Mouse (Mus musculus): ENCODE results near the gene Fam81b. TPM values are rescaled to one million over a fixed set of nuclear protein-coding genes. Genes with fewer than 3 reads are reported as not detected.

Gene Fam81b
- polyA plus RNA-seq, 1 experiment, result 0.11 TPM

DNA sequence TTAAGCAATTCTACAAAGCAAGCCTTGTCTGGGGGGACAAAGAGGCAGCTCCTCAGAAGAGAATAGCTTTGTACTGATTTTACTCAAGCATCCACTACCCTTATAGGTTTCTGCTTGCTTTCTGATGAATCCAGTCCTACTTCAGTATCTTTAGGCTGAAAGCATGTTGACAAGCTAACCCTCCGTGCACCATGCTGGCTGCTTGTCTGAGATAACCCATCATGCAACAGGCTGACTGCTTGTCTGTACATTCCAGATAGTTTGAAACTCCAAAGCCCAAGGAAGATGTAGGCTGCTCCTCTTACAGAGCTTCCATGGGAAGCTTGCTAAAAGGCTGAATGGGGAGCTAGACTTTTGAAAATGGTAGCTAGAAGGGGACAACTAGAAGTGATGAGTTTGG lies 1.7 kb downstream of the Fam81b start:
- no peak for TF ChIP-seq POLR2A (IDR thresholded peaks at IDR 0.05; ENCODE audit: borderline replicate concordance, insufficient read depth, low read length)
- no peak for TF ChIP-seq CTCF (IDR thresholded peaks at IDR 0.05; ENCODE audit: borderline replicate concordance, insufficient read depth, low read depth, low read length)
- H3K27ac ChIP-seq (ENCODE audit: insufficient read depth, low read length), result 0 out of 2 replicates have a peak overlapping the region, but pooled peaks have one; percentile 24
- 81% methylated on average over 1 of the region's 1 CpGs for WGBS
- H3K4me3 ChIP-seq (replicated peaks; ENCODE audit: insufficient read depth, low read depth, low read length), result no peak overlapping the region
- no peaks in the 10 kb centered on the region for H3K27me3 ChIP-seq (ENCODE audit: control insufficient read depth, insufficient read depth, low read length)
- no peak for DNase-seq
- H3K4me1 ChIP-seq (ENCODE audit: control insufficient read depth, insufficient read depth, low read length), result peaks cover 23% of the 10 kb centered on the region; the same call in 1 of the 2 replicates

DNA sequence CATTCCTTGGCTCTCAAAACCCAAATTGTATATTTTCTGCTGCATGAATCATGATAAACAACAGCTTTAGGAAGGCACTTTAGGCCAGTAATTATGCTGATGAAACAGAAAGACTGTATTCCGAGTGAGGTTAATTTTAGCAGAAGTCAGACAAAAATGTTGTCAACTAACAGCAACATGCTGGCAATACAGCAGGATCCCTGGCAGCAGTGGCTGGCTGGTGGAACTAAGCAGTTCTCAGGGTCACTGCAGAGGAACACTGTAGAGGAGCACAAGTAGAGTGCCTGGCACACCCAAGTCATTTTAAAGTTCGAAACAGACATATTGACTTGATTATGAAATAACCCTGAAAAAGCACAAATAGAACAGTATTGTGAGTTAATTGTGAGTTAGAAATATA lies 2.8 kb downstream of the Fam81b start:
- Histone ChIP-seq H3K27ac (ENCODE audit: insufficient read depth, low read length) (peak overlapping the region; percentile 95; the same call in 1 of the 2 replicates), H3K27me3 (ENCODE audit: control insufficient read depth, insufficient read depth, low read length) (no peaks in the 10 kb centered on the region), H3K4me1 (ENCODE audit: control insufficient read depth, insufficient read depth, low read length) (peaks cover 18% of the 10 kb centered on the region; the same call in 1 of the 2 replicates), H3K4me3 (replicated peaks; ENCODE audit: insufficient read depth, low read depth, low read length) (no peak overlapping the region)
- peak; percentile 79 to 92 for DNase-seq
- 7% methylated on average over 2 of the region's 2 CpGs for WGBS
- no peak for TF ChIP-seq POLR2A (IDR thresholded peaks at IDR 0.05; ENCODE audit: borderline replicate concordance, insufficient read depth, low read length)
- no peak for TF ChIP-seq CTCF (IDR thresholded peaks at IDR 0.05; ENCODE audit: borderline replicate concordance, insufficient read depth, low read depth, low read length)

DNA sequence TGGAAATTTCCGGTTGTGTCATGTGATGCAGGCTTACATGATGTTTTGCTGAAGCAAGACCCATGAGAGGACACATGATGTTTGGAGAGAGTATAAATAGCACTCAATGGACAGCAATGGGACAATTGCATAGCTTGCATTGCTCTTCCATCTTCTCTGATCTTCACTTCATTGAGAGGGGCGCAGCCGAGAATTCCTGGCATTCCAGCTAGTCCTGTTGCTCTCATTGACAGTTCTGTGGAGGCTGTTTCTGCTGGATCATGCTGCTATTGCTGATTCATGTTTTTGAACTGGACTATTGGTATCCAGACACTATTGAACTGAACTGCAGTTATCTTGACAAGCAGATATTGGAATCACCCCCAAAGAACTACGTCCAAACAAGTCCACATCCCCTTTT lies 12.8 kb downstream of the Fam81b start:
- Histone ChIP-seq H3K27ac (ENCODE audit: insufficient read depth, low read length) (no peak overlapping the region), H3K4me3 (replicated peaks; ENCODE audit: insufficient read depth, low read depth, low read length) (no peak overlapping the region), H3K4me1 (ENCODE audit: control insufficient read depth, insufficient read depth, low read length) (no peaks in the 10 kb centered on the region), H3K27me3 (ENCODE audit: control insufficient read depth, insufficient read depth, low read length) (no peaks in the 10 kb centered on the region)
- 76% methylated on average over 4 of the region's 4 CpGs for WGBS
- no peak for DNase-seq
- TF ChIP-seq CTCF (IDR thresholded peaks at IDR 0.05; ENCODE audit: borderline replicate concordance, insufficient read depth, low read depth, low read length) (no peak), POLR2A (IDR thresholded peaks at IDR 0.05; ENCODE audit: borderline replicate concordance, insufficient read depth, low read length) (no peak)

DNA sequence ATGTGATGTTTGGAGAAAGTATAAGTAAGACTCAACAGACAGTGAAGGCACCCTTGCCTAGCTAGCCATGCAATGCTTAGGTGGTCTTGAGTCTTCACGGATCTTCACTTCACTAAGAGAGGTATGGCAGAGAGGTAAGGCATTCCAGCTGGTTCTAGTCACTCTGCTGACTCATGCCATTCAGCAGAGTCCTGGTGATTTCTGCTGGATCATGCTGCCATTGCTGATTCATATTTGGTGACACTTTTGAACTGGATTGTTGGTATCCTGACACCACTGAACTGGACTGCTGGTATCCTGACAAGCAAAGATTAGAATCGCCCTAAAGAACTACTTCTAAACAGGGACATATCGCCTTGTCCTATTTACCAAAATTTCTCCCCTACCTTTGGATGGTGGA lies 20.3 kb downstream of the Fam81b start:
- no peak overlapping the region for H3K4me3 ChIP-seq (replicated peaks; ENCODE audit: insufficient read depth, low read depth, low read length)
- WGBS, result 91% methylated on average over 3 of the region's 3 CpGs
- no peaks in the 10 kb centered on the region for H3K27me3 ChIP-seq (ENCODE audit: control insufficient read depth, insufficient read depth, low read length)

DNA sequence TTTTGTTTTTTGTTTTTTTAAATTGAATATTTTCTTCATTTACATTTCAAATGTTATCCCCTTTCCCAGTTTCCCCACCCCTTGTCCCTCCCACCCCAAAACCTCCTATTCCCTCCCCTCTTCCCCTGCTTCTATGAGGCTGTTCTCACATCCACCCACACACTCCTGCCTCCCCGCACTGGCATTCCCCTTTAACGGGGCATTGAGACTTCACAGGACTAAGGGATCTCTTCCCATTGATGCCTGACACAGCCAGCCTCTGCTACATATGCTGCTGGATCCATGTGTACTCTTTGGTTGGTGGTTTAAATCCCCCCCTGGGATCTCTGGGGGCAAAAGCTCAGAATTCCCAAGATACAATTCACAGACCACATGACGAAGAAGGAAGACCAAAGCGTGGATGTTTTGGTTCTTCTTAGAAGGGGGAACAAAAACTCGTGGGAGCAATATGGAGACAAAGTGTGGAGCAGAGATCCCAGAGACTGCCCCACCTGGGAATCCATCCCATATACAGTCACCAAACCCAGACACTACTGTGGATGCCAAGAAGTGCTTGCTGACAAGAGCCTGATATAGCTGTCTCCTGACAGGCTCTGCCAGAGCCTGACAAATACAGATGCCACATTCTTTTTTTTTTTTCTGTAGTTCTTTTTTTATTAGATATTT lies 40.4 kb downstream of the Fam81b start:
- Histone ChIP-seq H3K4me1 (ENCODE audit: control insufficient read depth, insufficient read depth, low read length) (no peaks in the 10 kb centered on the region), H3K27me3 (ENCODE audit: control insufficient read depth, insufficient read depth, low read length) (no peaks in the 10 kb centered on the region), H3K4me3 (replicated peaks; ENCODE audit: insufficient read depth, low read depth, low read length) (no peak overlapping the region), H3K27ac (ENCODE audit: insufficient read depth, low read length) (no peak overlapping the region)
- WGBS, result 70% methylated on average over 5 of the region's 5 CpGs
- TF ChIP-seq CTCF (IDR thresholded peaks at IDR 0.05; ENCODE audit: borderline replicate concordance, insufficient read depth, low read depth, low read length), result no peak
- no peak for TF ChIP-seq POLR2A (IDR thresholded peaks at IDR 0.05; ENCODE audit: borderline replicate concordance, insufficient read depth, low read length)
- DNase-seq, result no peak

More for the DNA sequence above, 20.3 kb downstream of the Fam81b start:
- no peak overlapping the region for H3K27ac ChIP-seq (ENCODE audit: insufficient read depth, low read length)
- TF ChIP-seq CTCF (IDR thresholded peaks at IDR 0.05; ENCODE audit: borderline replicate concordance, insufficient read depth, low read depth, low read length) (no peak), POLR2A (IDR thresholded peaks at IDR 0.05; ENCODE audit: borderline replicate concordance, insufficient read depth, low read length) (no peak)
- H3K4me1 ChIP-seq (ENCODE audit: control insufficient read depth, insufficient read depth, low read length), result no peaks in the 10 kb centered on the region
- no peak for DNase-seq

DNA sequence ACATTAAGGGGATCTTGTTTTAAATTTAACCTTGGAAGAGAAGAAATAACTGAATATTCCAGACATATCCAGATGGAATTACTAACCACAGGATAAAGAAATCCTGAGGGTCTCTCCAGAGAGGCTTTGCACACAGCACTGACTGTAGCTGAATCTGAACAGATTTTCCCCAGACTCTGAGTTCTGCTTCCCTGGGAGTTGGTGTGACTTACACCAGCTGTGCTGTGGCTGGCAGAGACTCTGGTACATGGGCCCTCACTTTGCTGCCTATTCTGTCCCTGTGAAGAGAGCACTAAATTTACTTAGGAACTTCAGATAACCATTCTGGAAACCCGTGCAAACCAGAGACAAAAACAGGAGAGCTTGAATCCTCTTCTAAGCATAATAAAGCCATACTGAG lies 46.1 kb downstream of the Fam81b start:
- H3K4me3 ChIP-seq (replicated peaks; ENCODE audit: insufficient read depth, low read depth, low read length), result no peak overlapping the region
- no peak for DNase-seq
- no peaks in the 10 kb centered on the region for H3K4me1 ChIP-seq (ENCODE audit: control insufficient read depth, insufficient read depth, low read length)
- H3K27ac ChIP-seq (ENCODE audit: insufficient read depth, low read length), result no peak overlapping the region
- TF ChIP-seq CTCF (IDR thresholded peaks at IDR 0.05; ENCODE audit: borderline replicate concordance, insufficient read depth, low read depth, low read length) (no peak), POLR2A (IDR thresholded peaks at IDR 0.05; ENCODE audit: borderline replicate concordance, insufficient read depth, low read length) (no peak)
- 66% methylated on average over 1 of the region's 1 CpGs for WGBS
- H3K27me3 ChIP-seq (ENCODE audit: control insufficient read depth, insufficient read depth, low read length), result no peaks in the 10 kb centered on the region

DNA sequence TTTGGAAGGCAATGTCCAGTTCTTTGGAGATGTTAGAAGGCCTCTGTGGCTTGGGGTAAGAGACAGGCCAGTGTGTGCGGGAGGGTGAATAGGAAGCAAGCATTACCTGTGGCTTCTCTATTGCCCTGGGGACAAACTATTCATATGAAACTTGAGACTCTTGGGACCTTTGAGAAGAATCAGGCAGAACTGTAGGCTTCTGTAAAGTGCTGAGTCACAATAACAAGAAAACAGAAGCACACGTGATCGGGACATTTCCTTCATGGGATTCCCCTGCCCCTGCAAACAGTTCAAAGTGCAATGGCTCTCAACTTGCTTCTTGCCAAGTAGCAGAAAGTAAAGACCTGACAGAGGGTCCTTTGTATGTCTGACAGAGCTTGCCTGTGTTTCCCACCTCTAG lies 48.5 kb downstream of the Fam81b start:
- Histone ChIP-seq H3K4me3 (replicated peaks; ENCODE audit: insufficient read depth, low read depth, low read length) (no peak overlapping the region), H3K27me3 (ENCODE audit: control insufficient read depth, insufficient read depth, low read length) (no peaks in the 10 kb centered on the region), H3K4me1 (ENCODE audit: control insufficient read depth, insufficient read depth, low read length) (no peaks in the 10 kb centered on the region), H3K27ac (ENCODE audit: insufficient read depth, low read length) (no peak overlapping the region)
- WGBS, result 81% methylated on average over 3 of the region's 3 CpGs
- DNase-seq, result no peak
- TF ChIP-seq CTCF (IDR thresholded peaks at IDR 0.05; ENCODE audit: borderline replicate concordance, insufficient read depth, low read depth, low read length) (no peak), POLR2A (IDR thresholded peaks at IDR 0.05; ENCODE audit: borderline replicate concordance, insufficient read depth, low read length) (no peak)

DNA sequence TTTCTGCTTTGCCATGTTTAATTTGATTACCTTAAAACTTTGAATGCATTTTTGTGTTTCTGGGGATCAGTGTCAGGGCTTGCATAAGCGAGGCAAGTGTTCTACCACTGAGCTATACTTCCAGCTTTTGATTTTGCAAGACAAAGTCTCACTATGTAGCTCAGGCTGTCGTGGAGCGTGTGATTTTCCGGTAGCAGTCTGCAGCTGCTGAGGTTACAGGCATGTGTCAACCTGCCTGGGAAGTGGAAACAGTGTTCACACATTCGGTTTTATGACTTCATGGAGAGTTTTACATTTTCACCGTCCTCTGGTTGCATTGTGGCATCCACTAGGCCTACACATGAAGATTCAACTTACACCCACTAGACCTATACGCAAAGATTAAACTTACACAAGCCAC lies 54.8 kb downstream of the Fam81b start:
- TF ChIP-seq CTCF (IDR thresholded peaks at IDR 0.05; ENCODE audit: borderline replicate concordance, insufficient read depth, low read depth, low read length) (no peak), POLR2A (IDR thresholded peaks at IDR 0.05; ENCODE audit: borderline replicate concordance, insufficient read depth, low read length) (no peak)
- DNase-seq, result no peak
- H3K27me3 ChIP-seq (ENCODE audit: control insufficient read depth, insufficient read depth, low read length), result no peaks in the 10 kb centered on the region
- H3K4me1 ChIP-seq (ENCODE audit: control insufficient read depth, insufficient read depth, low read length), result no peaks in the 10 kb centered on the region
- no peak overlapping the region for H3K4me3 ChIP-seq (replicated peaks; ENCODE audit: insufficient read depth, low read depth, low read length)
- WGBS, result 78% methylated on average over 7 of the region's 7 CpGs
- H3K27ac ChIP-seq (ENCODE audit: insufficient read depth, low read length), result no peak overlapping the region

Measured in cerebellum, adult 2 months (tissue).